Mouse (Mus musculus) skeletal muscle tissue, adult 2 months (tissue): ENCODE measurements around the gene Tmem150a.

Source experiments
- DNase-seq: peaks from one replicate; pipeline ENCODE4 v3.0.0-alpha.2; 2012; ENCODE audit warnings: low read depth, low spot score

The Tmem150a gene

DNA sequence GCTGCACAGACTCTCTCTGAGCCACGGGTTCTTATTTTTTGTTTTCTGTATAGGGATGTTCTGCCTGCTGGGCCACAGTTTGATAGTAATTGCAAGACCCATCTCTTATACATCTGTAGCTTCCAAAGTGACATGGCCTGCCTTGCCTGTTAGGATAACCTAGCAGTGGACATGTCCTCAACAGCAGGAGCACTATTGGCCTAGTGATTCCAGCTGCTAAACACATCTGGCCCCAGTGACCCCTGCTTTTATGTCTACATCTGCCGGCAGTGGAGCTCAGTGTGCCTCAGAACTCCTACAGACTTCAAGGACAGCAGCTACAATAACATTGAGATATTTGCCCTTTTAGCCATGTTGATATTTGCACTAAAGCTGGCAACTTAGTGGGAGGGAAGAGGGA is 44.7 kb downstream of the Tmem150a start:
- DNase-seq: no peak

DNA sequence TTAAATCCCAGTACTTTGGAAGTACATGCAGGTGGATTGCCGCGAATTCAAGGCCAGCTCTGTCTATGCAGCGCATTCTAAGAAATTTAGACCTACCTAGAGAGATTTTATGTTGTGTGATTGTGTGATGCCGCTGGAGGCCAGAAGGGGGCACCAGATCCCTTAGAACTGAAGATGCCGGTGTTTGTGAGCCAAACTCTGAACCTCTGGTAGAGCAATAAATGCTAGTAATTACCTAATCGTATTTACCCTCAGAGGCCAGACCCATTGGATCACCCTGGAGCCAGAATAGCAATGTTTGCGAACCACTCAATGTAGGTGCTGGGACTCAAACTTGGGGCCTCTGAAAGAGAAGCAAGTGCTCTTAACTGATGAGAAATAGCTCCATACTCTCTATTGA is 46.6 kb downstream of the Tmem150a start:
- DNase-seq: peak; percentile 65

DNA sequence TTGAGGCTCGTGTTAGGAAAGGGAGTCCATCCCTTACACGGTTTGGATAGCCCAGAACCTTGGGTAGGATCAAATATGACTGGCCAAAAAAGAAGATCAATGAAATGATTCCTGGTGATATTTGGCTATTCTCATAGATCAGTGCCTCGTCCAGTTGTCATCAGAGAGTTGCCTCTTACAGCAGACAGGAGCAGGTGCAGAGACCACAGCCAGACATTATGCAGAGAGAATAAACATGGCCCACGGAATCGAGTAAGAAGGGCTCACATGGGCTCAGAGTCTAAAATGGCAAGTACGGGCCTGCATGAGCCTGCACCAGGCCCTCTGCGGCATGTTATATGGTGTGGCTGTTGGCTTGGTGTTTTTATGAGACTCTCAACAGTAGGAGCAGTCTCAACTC is 50.1 kb downstream of the Tmem150a start:
- no peak for DNase-seq

DNA sequence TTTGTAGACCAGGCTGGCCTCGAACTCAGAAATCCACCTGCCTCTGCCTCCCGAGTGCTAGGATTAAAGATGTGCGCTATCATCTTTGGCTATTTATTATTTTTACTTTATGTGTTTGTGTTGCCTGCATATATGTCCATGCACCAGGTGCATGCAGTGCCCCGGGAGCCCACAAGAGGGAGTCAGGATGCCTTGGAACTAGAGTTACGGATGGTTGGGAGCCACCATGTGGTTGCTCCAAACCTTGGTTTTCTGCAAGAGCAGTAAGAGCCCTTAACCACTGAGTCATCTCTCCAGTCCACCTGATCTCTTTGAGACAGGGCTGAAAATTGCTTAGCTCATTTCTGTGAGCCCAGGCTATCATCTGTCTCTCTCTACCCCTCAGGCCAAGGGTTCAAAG is 51.9 kb downstream of the Tmem150a start:
- peak; percentile 81 for DNase-seq
